8 mouse cellular contexts compared by ENCODE assay signal in the genomic region with DNA sequence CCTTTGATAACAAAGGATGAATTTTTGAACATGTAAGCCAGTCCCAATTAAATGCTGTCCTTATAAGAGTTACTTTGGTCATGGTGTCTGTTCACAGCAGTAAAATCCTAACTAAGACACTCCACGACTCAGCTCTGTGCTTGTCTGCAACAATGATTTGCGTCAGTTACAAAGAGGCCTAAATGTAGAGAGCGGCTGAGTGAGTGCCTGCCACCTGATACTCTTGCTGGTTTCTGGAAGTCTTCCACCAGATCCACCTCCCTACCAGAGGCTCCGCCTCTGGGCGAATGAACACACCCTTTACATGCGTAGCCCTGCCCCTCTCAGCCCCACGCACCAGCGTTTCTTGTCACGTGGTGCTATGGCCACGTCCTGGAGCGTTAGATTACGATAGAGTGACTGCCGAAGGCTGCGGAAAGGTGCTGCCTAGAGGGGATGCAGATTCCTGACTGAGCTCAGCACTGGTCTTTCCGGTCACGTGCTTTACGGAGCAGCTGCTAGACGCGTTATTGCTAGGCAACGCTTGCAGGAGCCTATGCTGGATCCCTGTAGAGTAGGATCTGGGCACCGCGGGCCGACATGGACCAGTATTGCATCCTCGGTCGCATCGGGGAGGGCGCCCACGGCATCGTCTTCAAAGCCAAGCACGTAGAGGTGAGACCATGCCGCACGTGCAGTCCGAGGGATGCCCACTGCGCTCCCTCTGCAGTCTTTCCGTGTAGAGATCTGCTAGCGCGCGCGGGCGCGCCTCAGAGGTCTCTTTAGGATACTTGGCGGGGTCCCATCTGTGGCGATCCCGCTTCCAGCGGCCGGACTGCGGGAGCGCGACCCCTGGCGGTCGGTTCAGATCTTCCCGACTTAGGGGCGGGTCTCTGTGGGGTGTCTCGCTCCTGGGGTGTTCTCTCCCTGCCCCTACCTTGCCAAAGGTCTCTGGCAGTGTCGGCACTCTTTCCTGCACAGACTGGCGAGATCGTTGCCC. TPM values are rescaled to one million over a fixed set of nuclear protein-coding genes. Genes with fewer than 3 reads are reported as not detected.
A peak's percentile ranks its signal among the peaks of the same experiment; 100 is the strongest.
DNase-seq lines count a peak whose midpoint lies in the region; ATAC-seq and TF ChIP-seq lines count a peak whose summit lies in the region.

Gene Cdk20 (plus strand): TSS at position 298 of the 979 bp plus-strand sequence.

- no peaks in the 10 kb centered on the region for H3K27me3 ChIP-seq in hindbrain, embryonic 10.5 days (ENCODE audit: insufficient read depth, poor library complexity, severe bottlenecking)
- H3K27me3 ChIP-seq in lung, postnatal 0 days (replicated peaks; ENCODE audit: insufficient read depth, low read length), result no peaks in the 10 kb centered on the region

- peak; percentile 93 for DNase-seq in MN1 (ENCODE audit: low spot score)
- peak; percentile 96 for DNase-seq in cerebellum, adult 9-10 months
- DNase-seq in hindbrain, embryonic 10.5 days (ENCODE audit: low spot score), result peak; percentile 93
- DNase-seq in layer of hippocampus, adult 9-11 months, result peak; percentile 98
- DNase-seq in lung, postnatal 0 days (ENCODE audit: low spot score), result peak; percentile 98
- peak; percentile 74 for DNase-seq in ovary, postnatal 14 days (ENCODE audit: low spot score)
- DNase-seq in thymus, postnatal 14 days, result peak; percentile 90

- peak within 1 kb of the TSS; percentile 72 for H3K4me2 ChIP-seq in lung, postnatal 0 days (replicated peaks; ENCODE audit: low read depth, low read length)

- H3K9me3 ChIP-seq in hindbrain, embryonic 10.5 days, result no peaks in the 10 kb centered on the region
- no peaks in the 10 kb centered on the region for H3K9me3 ChIP-seq in lung, postnatal 0 days (ENCODE audit: low read length)

- H3K4me3 ChIP-seq in hindbrain, embryonic 10.5 days, result peak within 1 kb of the TSS; percentile 73
- peak within 1 kb of the TSS; percentile 47 for H3K4me3 ChIP-seq in lung, postnatal 0 days (ENCODE audit: low read depth, low read length)

- H3K9ac ChIP-seq in lung, postnatal 0 days (replicated peaks; ENCODE audit: low read depth), result 0 out of 2 replicates have a peak within 1 kb of the TSS, but pooled peaks have one; percentile 27

- no peak for TF ChIP-seq EP300 in lung, postnatal 0 days (IDR thresholded peaks at IDR 0.05)

- 0 out of 2 replicates have a peak, but pooled peaks cover 3% of the 10 kb centered on the region for H3K36me3 ChIP-seq in hindbrain, embryonic 10.5 days
- H3K36me3 ChIP-seq in lung, postnatal 0 days (ENCODE audit: insufficient read depth, low read length), result no peaks in the 10 kb centered on the region

- TF ChIP-seq CTCF in lung, postnatal 0 days (IDR thresholded peaks at IDR 0.05), result peak; percentile 80

- H3K27ac ChIP-seq in hindbrain, embryonic 10.5 days, result peak within 1 kb of the TSS; percentile 92
- peak within 1 kb of the TSS; percentile 57 for H3K27ac ChIP-seq in lung, postnatal 0 days (ENCODE audit: low read length)

- ATAC-seq in frontal cortex, adult (ENCODE audit: low TSS enrichment), result peak; percentile 95
- peak; percentile 99 for ATAC-seq in lung, postnatal 0 days

- WGBS in hindbrain, embryonic 10.5 days, result under 1% methylated on average over 57 of the region's 57 CpGs
- under 1% methylated on average over 51 of the region's 57 CpGs for WGBS in lung, postnatal 0 days

- peaks cover 17% of the 10 kb centered on the region for H3K4me1 ChIP-seq in hindbrain, embryonic 10.5 days (replicated peaks)
- H3K4me1 ChIP-seq in lung, postnatal 0 days (ENCODE audit: insufficient read depth, low read depth, low read length), result no peaks in the 10 kb centered on the region

RNA-seq across cellular contexts. Expression of gene Cdk20, which starts in this region (rescaled TPM):
- polyA plus RNA-seq in hindbrain, embryonic 10.5 days (2016; fragmentation: Nextera tagmentation; extraction: Ambion mirVana), result 10.6 TPM in 2 replicates
- polyA plus RNA-seq in lung, postnatal 0 days (2015; fragmentation: Nextera tagmentation; extraction: Ambion mirVana), result 7.5 TPM in 2 replicates

Comparison
In these comparisons a context has a peak if more than half of its experiments do, and no peak if none do; other contexts are left out.
1. Peak in every context shown above with its lines: DNase-seq, ATAC-seq, H3K4me3 ChIP-seq and H3K27ac ChIP-seq.